Mouse (Mus musculus) heart, embryonic 11.5 days (tissue): ENCODE results near the gene Btnl6. TPM values are rescaled to one million over a fixed set of nuclear protein-coding genes. Genes with fewer than 3 reads are reported as not detected.
"Not testable (repeated sequence)": the region's sequence is repeated elsewhere in the genome, so short reads cannot be mapped to it uniquely, and the experiment has no call there.

Experiments used
- ATAC-seq: fragments of 200-750 bp; cut with Nextera tagmentation; replicated peaks from 2 replicates; pipeline ENCODE4 v1.8.0; 2017; ENCODE audit warnings: moderate library complexity; ENCODE audit not compliant: insufficient number of reproducible peaks, low FRiP score, low TSS enrichment
- H3K27ac ChIP-seq: fragments of 300-500 bp; sonication (generic); 2 replicates; pipeline ENCODE4 v1.5.1; 2014; ENCODE audit warnings: mild to moderate bottlenecking, low read depth, low read length
- H3K27me3 ChIP-seq: fragments of 300-500 bp; sonication (generic); 2 replicates; pipeline ENCODE4 v1.6.1; 2014; ENCODE audit warnings: mild to moderate bottlenecking, low read length, mixed read lengths; ENCODE audit not compliant: control insufficient read depth, insufficient read depth
- H3K36me3 ChIP-seq: fragments of 300-500 bp; sonication (generic); 2 replicates; pipeline ENCODE4 v1.6.1; 2014; ENCODE audit warnings: mild to moderate bottlenecking, low read length, moderate library complexity, mixed read lengths; ENCODE audit not compliant: control insufficient read depth, insufficient read depth
- H3K4me1 ChIP-seq: fragments of 300-500 bp; sonication (generic); 2 replicates; pipeline ENCODE4 v1.6.1; 2014; ENCODE audit warnings: low read length; ENCODE audit not compliant: control insufficient read depth, insufficient read depth
- H3K4me2 ChIP-seq: fragments of 300-500 bp; sonication (generic); 2 replicates; pipeline ENCODE4 v1.6.1; 2014; ENCODE audit warnings: mild to moderate bottlenecking, moderate library complexity
- H3K4me3 ChIP-seq: fragments of 300-500 bp; sonication (generic); 2 replicates; pipeline ENCODE4 v1.5.1; 2014; ENCODE audit warnings: low read depth, low read length
- H3K9ac ChIP-seq: fragments of 300-500 bp; sonication (generic); 2 replicates; pipeline ENCODE4 v1.6.1; 2014; ENCODE audit warnings: mild to moderate bottlenecking, low read depth, low read length, moderate library complexity
- H3K9me3 ChIP-seq: fragments of 300-500 bp; sonication (generic); replicated peaks from 2 replicates; pipeline ENCODE4 v1.6.1; 2016; ENCODE audit warnings: low read length; ENCODE audit not compliant: control insufficient read depth
- WGBS: fragments of 180-500 bp; shearing (Covaris S2); extraction: QIAGEN DNeasy Blood & Tissue Kit; methylation state at CpG from one replicate; pipeline ENCODE4 v1.1.7; 2014; ENCODE audit not compliant: insufficient replicate concordance; 5-methylcytosine and 5-hydroxymethylcytosine counted together
- polyA plus RNA-seq: library from polyadenylated mRNA; unstranded; fragments of >200 nt; fragmentation: Nextera tagmentation; extraction: Ambion mirVana; gene quantifications from 2 replicates; pipeline ENCODE4 v1.2.1, GENCODE M21; 2014

Gene Btnl6
- polyA plus RNA-seq, 1 experiment from 2014 or later: not detected

DNA sequence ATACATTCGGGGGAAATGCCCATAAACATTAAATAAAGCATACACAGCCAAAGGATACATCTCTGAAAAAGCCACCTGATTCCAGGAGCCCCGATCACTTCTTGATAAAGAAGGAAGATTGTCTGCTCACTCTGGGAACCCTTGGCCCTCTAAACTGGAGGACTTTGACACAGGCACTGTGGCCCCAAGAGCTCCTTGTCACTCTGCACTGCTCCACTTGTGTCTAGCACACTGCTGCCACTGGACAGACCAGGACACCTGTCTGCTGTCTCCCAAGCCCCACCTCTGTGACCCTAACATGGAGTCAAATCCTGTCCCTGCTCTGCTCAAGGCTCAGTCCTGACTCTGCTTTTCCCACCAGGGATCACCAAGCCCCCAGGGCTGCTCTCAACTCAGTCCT is 22.0 kb downstream of the Btnl6 start:
- 77% methylated on average over 2 of the region's 2 CpGs for WGBS
- H3K9me3 ChIP-seq, H3K4me1 ChIP-seq, H3K27ac ChIP-seq, H3K36me3 ChIP-seq, H3K9ac ChIP-seq, H3K27me3 ChIP-seq, H3K4me2 ChIP-seq, ATAC-seq, H3K4me3 ChIP-seq: not testable (repeated sequence)

DNA sequence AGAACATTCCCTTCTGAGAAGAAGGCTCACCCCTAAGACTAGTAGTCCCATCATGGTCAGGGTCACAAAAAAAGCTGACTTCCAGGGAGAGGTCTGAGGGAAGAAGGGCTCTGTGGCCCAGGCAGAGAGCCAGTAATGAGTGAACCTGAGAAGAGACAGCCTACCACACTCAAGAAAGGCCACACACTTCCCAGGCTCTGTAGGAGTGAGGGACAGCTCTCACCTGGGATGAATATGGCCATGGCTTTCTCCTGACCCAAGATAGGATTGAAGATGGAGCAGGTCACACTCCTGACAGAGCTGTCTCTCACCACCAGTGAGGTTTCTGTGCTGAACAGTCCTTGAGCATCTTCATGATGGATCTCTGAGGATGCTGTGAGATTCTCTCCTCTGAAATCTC is 24.4 kb downstream of the Btnl6 start:
- Histone ChIP-seq H3K27me3 (no peaks in the 10 kb centered on the region), H3K9me3 (no peaks in the 10 kb centered on the region), H3K4me2 (no peak overlapping the region), H3K36me3 (no peaks in the 10 kb centered on the region), H3K4me1 (no peaks in the 10 kb centered on the region), H3K9ac (no peak overlapping the region), H3K4me3 (no peak overlapping the region), H3K27ac (no peak overlapping the region)
- no peak for ATAC-seq

- not testable (repeated sequence) for H3K4me3 ChIP-seq, H3K27me3 ChIP-seq, H3K9ac ChIP-seq, H3K27ac ChIP-seq, ATAC-seq, H3K4me1 ChIP-seq, H3K4me2 ChIP-seq, H3K9me3 ChIP-seq, H3K36me3 ChIP-seq
- 70% methylated on average over 4 of the region's 5 CpGs for WGBS
Measured at GRCm38 (mm10) chr17:34477238-34478013, 39.7 kb downstream of the Btnl6 start, which contains the start of gene Btnl4. Gene Btnl4, minus strand, starts transcription at chr17:34477318.

DNA sequence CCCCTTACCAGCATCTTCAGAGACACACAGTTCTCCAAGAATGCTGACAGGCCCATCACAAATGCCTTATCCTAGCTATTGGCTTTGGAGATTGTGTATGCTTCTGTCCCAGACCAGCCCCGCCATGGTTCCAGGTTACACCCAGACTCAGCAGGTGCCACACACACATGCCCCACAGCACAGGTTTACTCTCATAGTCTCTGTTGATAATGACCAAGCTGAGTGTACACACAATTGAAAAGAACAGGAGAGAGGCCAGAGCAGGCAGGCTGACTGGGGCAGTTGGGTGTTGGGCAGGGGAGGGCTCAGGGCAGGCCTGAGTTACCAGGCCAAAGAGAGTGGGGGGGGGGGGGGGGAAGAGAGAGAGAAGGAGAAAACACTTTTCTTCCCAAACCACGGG is 40.7 kb downstream of the Btnl6 start:
- H3K4me1 ChIP-seq: no peaks in the 10 kb centered on the region
- H3K27me3 ChIP-seq: peaks cover 3% of the 10 kb centered on the region; the same call in 1 of the 2 replicates
- H3K9me3 ChIP-seq: no peaks in the 10 kb centered on the region
- no peaks in the 10 kb centered on the region for H3K36me3 ChIP-seq
- ATAC-seq: no peak
- H3K4me3 ChIP-seq: no peak overlapping the region
- H3K27ac ChIP-seq: no peak overlapping the region
- WGBS: 67% methylated on average over 1 of the region's 2 CpGs
- no peak overlapping the region for H3K9ac ChIP-seq
- H3K4me2 ChIP-seq: no peak overlapping the region

- Histone ChIP-seq H3K4me1 (no peaks in the 10 kb centered on the region), H3K27me3 (peaks cover 3% of the 10 kb centered on the region; the same call in 1 of the 2 replicates), H3K4me3 (no peak overlapping the region), H3K9ac (no peak overlapping the region), H3K9me3 (no peaks in the 10 kb centered on the region), H3K36me3 (no peaks in the 10 kb centered on the region), H3K4me2 (no peak overlapping the region), H3K27ac (no peak overlapping the region)
- 71% methylated on average over 3 of the region's 3 CpGs for WGBS
- ATAC-seq: no peak
Measured at GRCm38 (mm10) chr17:34475060-34475459, 42.1 kb downstream of the Btnl6 start.

DNA sequence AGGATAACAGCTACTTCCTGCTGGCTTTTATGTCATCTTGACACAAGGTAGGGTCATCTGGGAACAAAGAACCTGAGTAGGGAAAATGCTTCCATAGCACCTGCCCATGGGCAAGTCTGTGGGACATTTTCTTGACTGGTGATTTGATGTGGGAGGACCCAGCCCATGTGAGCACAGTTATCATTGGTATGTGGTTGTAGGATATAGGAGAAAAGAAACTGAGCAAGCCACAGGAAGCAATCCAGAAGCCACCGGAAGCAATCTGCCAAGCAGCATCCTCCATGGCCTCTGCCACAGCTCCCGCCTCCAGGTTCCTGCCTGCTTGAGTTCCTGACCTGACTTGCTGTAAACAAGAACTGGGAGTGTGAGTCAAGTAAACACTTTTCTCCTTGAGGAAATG is 46.7 kb downstream of the Btnl6 start:
- Histone ChIP-seq H3K9me3 (no peaks in the 10 kb centered on the region), H3K4me1 (no peaks in the 10 kb centered on the region), H3K27me3 (peaks cover 3% of the 10 kb centered on the region; the same call in 1 of the 2 replicates), H3K4me2 (no peak overlapping the region), H3K27ac (no peak overlapping the region), H3K4me3 (no peak overlapping the region), H3K9ac (no peak overlapping the region), H3K36me3 (no peaks in the 10 kb centered on the region)
- 65% methylated on average over 2 of the region's 2 CpGs for WGBS
- no peak for ATAC-seq

- H3K4me1 ChIP-seq, H3K27me3 ChIP-seq, H3K4me3 ChIP-seq, H3K9ac ChIP-seq, H3K4me2 ChIP-seq, ATAC-seq, H3K36me3 ChIP-seq, H3K9me3 ChIP-seq, H3K27ac ChIP-seq: not testable (repeated sequence)
Measured at GRCm38 (mm10) chr17:34465906-34466305, 51.2 kb downstream of the Btnl6 start.

DNA sequence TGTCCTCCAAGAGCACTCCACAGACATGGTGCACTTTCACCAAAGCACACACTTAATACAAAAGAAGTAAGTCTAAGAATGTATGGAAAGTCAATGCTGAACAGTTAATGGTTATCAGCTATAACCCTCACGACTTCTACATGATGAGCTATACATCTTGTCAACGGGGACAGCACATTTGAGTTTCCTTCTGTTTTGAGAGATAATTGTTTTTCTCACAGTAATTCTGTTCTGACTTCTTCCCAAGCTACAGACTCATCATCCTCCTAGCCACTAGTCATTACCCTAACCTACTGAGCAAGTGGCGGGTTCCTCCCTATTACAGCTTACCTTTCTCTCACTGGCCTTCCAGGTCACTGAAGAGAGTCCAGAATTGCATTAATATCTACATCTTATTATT is 57.9 kb downstream of the Btnl6 start:
- no peak for ATAC-seq
- WGBS: 72% methylated on average over 3 of the region's 3 CpGs

More for the DNA sequence above, 57.9 kb downstream of the Btnl6 start:
- H3K9ac ChIP-seq: no peak overlapping the region
- no peaks in the 10 kb centered on the region for H3K9me3 ChIP-seq
- no peak overlapping the region for H3K27ac ChIP-seq
- no peaks in the 10 kb centered on the region for H3K36me3 ChIP-seq
- no peak overlapping the region for H3K4me2 ChIP-seq
- no peaks in the 10 kb centered on the region for H3K4me1 ChIP-seq
- no peaks in the 10 kb centered on the region for H3K27me3 ChIP-seq
- no peak overlapping the region for H3K4me3 ChIP-seq
